Comparison of ENCODE assay signal across 8 mouse cellular contexts in genomic region chr9:32542212-32543039, GRCm38 (mm10). TPM values are rescaled to one million over a fixed set of nuclear protein-coding genes. Genes with fewer than 3 reads are reported as not detected.
A peak's percentile ranks its signal among the peaks of the same experiment; 100 is the strongest.
DNase-seq lines count a peak whose midpoint lies in the region; ATAC-seq lines count a peak whose summit lies in the region.

TSS of gene Fli1 (minus strand) at chr9:32542861.

- peak within 1 kb of the TSS; percentile 92 for H3K4me3 ChIP-seq in embryonic facial prominence, embryonic 10.5 days
- H3K4me3 ChIP-seq in heart, embryonic 16.5 days (ENCODE audit: low read length), result peak within 1 kb of the TSS; percentile 76
- H3K4me3 ChIP-seq in limb, embryonic 12.5 days (replicated peaks), result peak within 1 kb of the TSS; percentile 91
- H3K4me3 ChIP-seq in midbrain, embryonic 16.5 days (ENCODE audit: low read depth, low read length), result peak within 1 kb of the TSS; percentile 49

- peak within 1 kb of the TSS; percentile 90 for H3K4me2 ChIP-seq in heart, embryonic 16.5 days (ENCODE audit: low read depth, low read length)
- H3K4me2 ChIP-seq in limb, embryonic 12.5 days, result peak within 1 kb of the TSS; percentile 71
- peak within 1 kb of the TSS; percentile 99 for H3K4me2 ChIP-seq in midbrain, embryonic 16.5 days (ENCODE audit: low read length)

- WGBS in embryonic facial prominence, embryonic 10.5 days, result under 1% methylated on average over 41 of the region's 41 CpGs
- WGBS in heart, embryonic 16.5 days, result 2% methylated on average over 41 of the region's 41 CpGs
- WGBS in limb, embryonic 12.5 days, result under 1% methylated on average over 41 of the region's 41 CpGs
- under 1% methylated on average over 41 of the region's 41 CpGs for WGBS in midbrain, embryonic 16.5 days

- peaks cover 93% of the 10 kb centered on the region for H3K27me3 ChIP-seq in embryonic facial prominence, embryonic 10.5 days (replicated peaks; ENCODE audit: low read depth, poor library complexity, severe bottlenecking)
- peaks cover 31% of the 10 kb centered on the region for H3K27me3 ChIP-seq in heart, embryonic 16.5 days (ENCODE audit: control insufficient read depth, insufficient read depth, low read length)
- H3K27me3 ChIP-seq in limb, embryonic 12.5 days, result peaks cover 15% of the 10 kb centered on the region
- peaks cover 44% of the 10 kb centered on the region for H3K27me3 ChIP-seq in midbrain, embryonic 16.5 days (ENCODE audit: control insufficient read depth, insufficient read depth, low read depth, low read length)

- peak within 1 kb of the TSS; percentile 93 for H3K9ac ChIP-seq in heart, embryonic 16.5 days (ENCODE audit: low read length)
- peak within 1 kb of the TSS; percentile 99 for H3K9ac ChIP-seq in limb, embryonic 12.5 days (replicated peaks)
- 0 out of 2 replicates have a peak within 1 kb of the TSS, but pooled peaks have one; percentile 25 for H3K9ac ChIP-seq in midbrain, embryonic 16.5 days (ENCODE audit: low read depth, low read length)

- peaks cover 86% of the 10 kb centered on the region for H3K4me1 ChIP-seq in embryonic facial prominence, embryonic 10.5 days
- H3K4me1 ChIP-seq in heart, embryonic 16.5 days (ENCODE audit: control insufficient read depth, insufficient read depth, low read length), result peaks cover 29% of the 10 kb centered on the region
- H3K4me1 ChIP-seq in limb, embryonic 12.5 days (replicated peaks), result peaks cover 68% of the 10 kb centered on the region
- H3K4me1 ChIP-seq in midbrain, embryonic 16.5 days (ENCODE audit: control insufficient read depth, insufficient read depth, low read length), result peaks cover 37% of the 10 kb centered on the region

- 0 out of 2 replicates have a peak, but pooled peaks cover 1% of the 10 kb centered on the region for H3K36me3 ChIP-seq in embryonic facial prominence, embryonic 10.5 days (replicated peaks)
- no peaks in the 10 kb centered on the region for H3K36me3 ChIP-seq in heart, embryonic 16.5 days (ENCODE audit: control insufficient read depth, insufficient read depth)
- no peaks in the 10 kb centered on the region for H3K36me3 ChIP-seq in limb, embryonic 12.5 days
- H3K36me3 ChIP-seq in midbrain, embryonic 16.5 days (ENCODE audit: control insufficient read depth, insufficient read depth, low read length), result no peaks in the 10 kb centered on the region

- peak within 1 kb of the TSS; percentile 97 for H3K27ac ChIP-seq in embryonic facial prominence, embryonic 10.5 days (replicated peaks)
- peak within 1 kb of the TSS; percentile 92 for H3K27ac ChIP-seq in heart, embryonic 16.5 days (ENCODE audit: low read length)
- peak within 1 kb of the TSS; percentile 98 for H3K27ac ChIP-seq in limb, embryonic 12.5 days
- 0 out of 2 replicates have a peak within 1 kb of the TSS, but pooled peaks have one; percentile 29 for H3K27ac ChIP-seq in midbrain, embryonic 16.5 days (ENCODE audit: low read length)

- H3K9me3 ChIP-seq in embryonic facial prominence, embryonic 10.5 days, result no peaks in the 10 kb centered on the region
- no peaks in the 10 kb centered on the region for H3K9me3 ChIP-seq in heart, embryonic 16.5 days (replicated peaks; ENCODE audit: control insufficient read depth, low read length)
- no peaks in the 10 kb centered on the region for H3K9me3 ChIP-seq in limb, embryonic 12.5 days
- H3K9me3 ChIP-seq in midbrain, embryonic 16.5 days (replicated peaks; ENCODE audit: control insufficient read depth, low read length, poor library complexity, severe bottlenecking), result no peaks in the 10 kb centered on the region

- ATAC-seq in heart, embryonic 16.5 days (replicated peaks; ENCODE audit: extremely low read depth, insufficient read depth, low FRiP score), result no peak
- no peak for ATAC-seq in limb, embryonic 12.5 days (ENCODE audit: insufficient number of reproducible peaks, insufficient read depth, low FRiP score, low TSS enrichment, low read depth)
- ATAC-seq in midbrain, embryonic 16.5 days, result no peak

- peak; percentile 11 for DNase-seq in right cerebral cortex, postnatal 4 days
- DNase-seq in right cerebral cortex, postnatal 36 days (ENCODE audit: low spot score in 2 of 2), result no peak
- DNase-seq in embryonic facial prominence, embryonic 10.5 days (ENCODE audit: low spot score), result peak; percentile 70
- DNase-seq in urinary bladder, postnatal 4 days (ENCODE audit: low spot score in 2 of 2), result no peak
- no peak for DNase-seq in frontal cortex, postnatal 10 days (ENCODE audit: low spot score in 2 of 2)

RNA-seq across cellular contexts. Expression of gene Fli1, which starts in this region (rescaled TPM):
- 54.8 and 56.7 TPM in 2 replicates for polyA plus RNA-seq in embryonic facial prominence, embryonic 10.5 days (2016; fragmentation: Nextera tagmentation; extraction: Ambion mirVana)
- 20.1 and 23.4 TPM in 2 replicates for polyA plus RNA-seq in heart, embryonic 16.5 days (2015; fragmentation: Nextera tagmentation; extraction: Ambion mirVana)
- polyA plus RNA-seq in limb, embryonic 12.5 days (2016; fragmentation: Nextera tagmentation; extraction: Ambion mirVana), result 55.6 and 55.9 TPM in 2 replicates
- 6.0 and 7.2 TPM in 2 replicates for polyA plus RNA-seq in midbrain, embryonic 16.5 days (2015; fragmentation: Nextera tagmentation; extraction: Ambion mirVana)

Comparison
In these comparisons a context has a peak if more than half of its experiments do, and no peak if none do; other contexts are left out.
1. DNase-seq: peak in right cerebral cortex, postnatal 4 days (single experiment) and embryonic facial prominence, embryonic 10.5 days (single experiment); none in right cerebral cortex, postnatal 36 days (0 of 2), urinary bladder, postnatal 4 days (0 of 2) and frontal cortex, postnatal 10 days (0 of 2).
2. H3K27ac ChIP-seq: peak in every context shown above with its lines; median percentile 98 in limb, embryonic 12.5 days; 97 in embryonic facial prominence, embryonic 10.5 days; 92 in heart, embryonic 16.5 days; 29 in midbrain, embryonic 16.5 days.
3. H3K9ac ChIP-seq: peak in every context shown above with its lines; median percentile 99 in limb, embryonic 12.5 days; 93 in heart, embryonic 16.5 days; 25 in midbrain, embryonic 16.5 days.
4. Peak in every context shown above with its lines, with median percentiles within 50 percentile points of each other: H3K4me3 ChIP-seq and H3K4me2 ChIP-seq.